Mouse (Mus musculus): ENCODE data around the gene Vars2. TPM values are rescaled to one million over a fixed set of nuclear protein-coding genes. Genes with fewer than 3 reads are reported as not detected.

Vars2 gene
- polyA plus RNA-seq, 1 experiment from 2014 or later = 22.8 TPM

- Histone ChIP-seq H3K27ac (ENCODE audit: low read length) (peak overlapping the region; percentile 49), H3K36me3 (ENCODE audit: control insufficient read depth, insufficient read depth, low read length) (no peaks in the 10 kb centered on the region), H3K9ac (ENCODE audit: low read depth, low read length) (no peak overlapping the region), H3K4me1 (ENCODE audit: control insufficient read depth, insufficient read depth, low read length) (peaks cover 55% of the 10 kb centered on the region), H3K9me3 (ENCODE audit: control insufficient read depth, low read length) (no peaks in the 10 kb centered on the region), H3K4me3 (ENCODE audit: low read length) (peak overlapping the region; percentile 15; the same call in 1 of the 2 replicates), H3K27me3 (replicated peaks; ENCODE audit: control insufficient read depth, insufficient read depth, low read length) (no peaks in the 10 kb centered on the region), H3K4me2 (ENCODE audit: low read depth, low read length) (peak overlapping the region; percentile 85; the same call in 1 of the 2 replicates)
- no peak for ATAC-seq
- WGBS = 35% methylated on average over 2 of the region's 2 CpGs
Observed at GRCm38 (mm10) chr17:35703065-35703464, 35.7 kb upstream of the Vars2 start.

- Histone ChIP-seq H3K27me3 (replicated peaks; ENCODE audit: control insufficient read depth, insufficient read depth, low read length) (no peaks in the 10 kb centered on the region), H3K36me3 (ENCODE audit: control insufficient read depth, insufficient read depth, low read length) (no peaks in the 10 kb centered on the region), H3K9ac (ENCODE audit: low read depth, low read length) (peak overlapping the region; percentile 77), H3K4me3 (ENCODE audit: low read length) (peak overlapping the region; percentile 67), H3K4me1 (ENCODE audit: control insufficient read depth, insufficient read depth, low read length) (peaks cover 60% of the 10 kb centered on the region), H3K27ac (ENCODE audit: low read length) (peak overlapping the region; percentile 97), H3K4me2 (ENCODE audit: low read depth, low read length) (peak overlapping the region; percentile 85), H3K9me3 (ENCODE audit: control insufficient read depth, low read length) (no peaks in the 10 kb centered on the region)
- 23% methylated on average over 4 of the region's 4 CpGs for WGBS
- no peak for ATAC-seq
Observed at GRCm38 (mm10) chr17:35702605-35703004, 35.2 kb upstream of the Vars2 start.

GRCm38 (mm10) chr17:35701978-35702461 lies 34.6 kb upstream of the Vars2 start:
- peak overlapping the region; percentile 77 for H3K9ac ChIP-seq (ENCODE audit: low read depth, low read length)
- 3% methylated on average over 16 of the region's 16 CpGs for WGBS
- H3K27ac ChIP-seq (ENCODE audit: low read length) = peak overlapping the region; percentile 97
- peaks cover 66% of the 10 kb centered on the region for H3K4me1 ChIP-seq (ENCODE audit: control insufficient read depth, insufficient read depth, low read length)
- no peaks in the 10 kb centered on the region for H3K27me3 ChIP-seq (replicated peaks; ENCODE audit: control insufficient read depth, insufficient read depth, low read length)
- peak; percentile 34 for ATAC-seq
- H3K4me3 ChIP-seq (ENCODE audit: low read length) = peak overlapping the region; percentile 67
- no peaks in the 10 kb centered on the region for H3K9me3 ChIP-seq (ENCODE audit: control insufficient read depth, low read length)
- no peaks in the 10 kb centered on the region for H3K36me3 ChIP-seq (ENCODE audit: control insufficient read depth, insufficient read depth, low read length)
- peak overlapping the region; percentile 85 for H3K4me2 ChIP-seq (ENCODE audit: low read depth, low read length)

- WGBS = 3% methylated on average over 16 of the region's 16 CpGs
Observed at GRCm38 (mm10) chr17:35701203-35701977, 34.0 kb upstream of the Vars2 start.

GRCm38 (mm10) chr17:35700371-35700961 lies 33.1 kb upstream of the Vars2 start:
- Histone ChIP-seq H3K36me3 (ENCODE audit: control insufficient read depth, insufficient read depth, low read length) (0 out of 2 replicates have a peak, but pooled peaks cover 1% of the 10 kb centered on the region), H3K9ac (ENCODE audit: low read depth, low read length) (peak overlapping the region; percentile 77), H3K27me3 (replicated peaks; ENCODE audit: control insufficient read depth, insufficient read depth, low read length) (no peaks in the 10 kb centered on the region), H3K4me3 (ENCODE audit: low read length) (peak overlapping the region; percentile 67), H3K27ac (ENCODE audit: low read length) (peak overlapping the region; percentile 97), H3K4me1 (ENCODE audit: control insufficient read depth, insufficient read depth, low read length) (peaks cover 68% of the 10 kb centered on the region), H3K9me3 (ENCODE audit: control insufficient read depth, low read length) (no peaks in the 10 kb centered on the region), H3K4me2 (ENCODE audit: low read depth, low read length) (peak overlapping the region; percentile 85)
- WGBS = under 1% methylated on average over 64 of the region's 66 CpGs
- ATAC-seq = peak; percentile 68

More at GRCm38 (mm10) chr17:35701203-35701977, 34.0 kb upstream of the Vars2 start:
- ATAC-seq = no peak
- H3K36me3 ChIP-seq (ENCODE audit: control insufficient read depth, insufficient read depth, low read length) = no peaks in the 10 kb centered on the region
- no peaks in the 10 kb centered on the region for H3K9me3 ChIP-seq (ENCODE audit: control insufficient read depth, low read length)
- H3K4me3 ChIP-seq (ENCODE audit: low read length) = peak overlapping the region; percentile 67
- H3K27ac ChIP-seq (ENCODE audit: low read length) = peak overlapping the region; percentile 97
- H3K27me3 ChIP-seq (replicated peaks; ENCODE audit: control insufficient read depth, insufficient read depth, low read length) = no peaks in the 10 kb centered on the region
- peaks cover 72% of the 10 kb centered on the region for H3K4me1 ChIP-seq (ENCODE audit: control insufficient read depth, insufficient read depth, low read length)
- peak overlapping the region; percentile 77 for H3K9ac ChIP-seq (ENCODE audit: low read depth, low read length)
- H3K4me2 ChIP-seq (ENCODE audit: low read depth, low read length) = peak overlapping the region; percentile 85

- ATAC-seq = peak; percentile 17
- Histone ChIP-seq H3K36me3 (ENCODE audit: control insufficient read depth, insufficient read depth, low read length) (0 out of 2 replicates have a peak, but pooled peaks cover 4% of the 10 kb centered on the region), H3K9ac (ENCODE audit: low read depth, low read length) (peak overlapping the region; percentile 77), H3K9me3 (ENCODE audit: control insufficient read depth, low read length) (no peaks in the 10 kb centered on the region), H3K4me3 (ENCODE audit: low read length) (peak overlapping the region; percentile 67), H3K4me1 (ENCODE audit: control insufficient read depth, insufficient read depth, low read length) (peaks cover 64% of the 10 kb centered on the region), H3K27me3 (replicated peaks; ENCODE audit: control insufficient read depth, insufficient read depth, low read length) (no peaks in the 10 kb centered on the region), H3K4me2 (ENCODE audit: low read depth, low read length) (peak overlapping the region; percentile 85), H3K27ac (ENCODE audit: low read length) (peak overlapping the region; percentile 97)
- WGBS = 2% methylated on average over 19 of the region's 19 CpGs
Observed at GRCm38 (mm10) chr17:35699919-35700318, 32.5 kb upstream of the Vars2 start.

GRCm38 (mm10) chr17:35698501-35698883 lies 31.1 kb upstream of the Vars2 start:
- Histone ChIP-seq H3K4me1 (ENCODE audit: control insufficient read depth, insufficient read depth, low read length) (peaks cover 49% of the 10 kb centered on the region), H3K9ac (ENCODE audit: low read depth, low read length) (peak overlapping the region; percentile 53; the same call in 1 of the 2 replicates), H3K27me3 (replicated peaks; ENCODE audit: control insufficient read depth, insufficient read depth, low read length) (no peaks in the 10 kb centered on the region), H3K4me2 (ENCODE audit: low read depth, low read length) (peak overlapping the region; percentile 80), H3K4me3 (ENCODE audit: low read length) (peak overlapping the region; percentile 44), H3K27ac (ENCODE audit: low read length) (peak overlapping the region; percentile 80), H3K9me3 (ENCODE audit: control insufficient read depth, low read length) (no peaks in the 10 kb centered on the region), H3K36me3 (ENCODE audit: control insufficient read depth, insufficient read depth, low read length) (peaks cover 6% of the 10 kb centered on the region; the same call in 1 of the 2 replicates)
- no peak for ATAC-seq
- WGBS = 31% methylated on average over 5 of the region's 5 CpGs

- Histone ChIP-seq H3K27me3 (replicated peaks; ENCODE audit: control insufficient read depth, insufficient read depth, low read length) (no peaks in the 10 kb centered on the region), H3K36me3 (ENCODE audit: control insufficient read depth, insufficient read depth, low read length) (peaks cover 12% of the 10 kb centered on the region; the same call in 1 of the 2 replicates), H3K4me3 (ENCODE audit: low read length) (peak overlapping the region; percentile 44), H3K9ac (ENCODE audit: low read depth, low read length) (peak overlapping the region; percentile 53), H3K4me1 (ENCODE audit: control insufficient read depth, insufficient read depth, low read length) (peaks cover 46% of the 10 kb centered on the region), H3K27ac (ENCODE audit: low read length) (peak overlapping the region; percentile 80), H3K9me3 (ENCODE audit: control insufficient read depth, low read length) (no peaks in the 10 kb centered on the region), H3K4me2 (ENCODE audit: low read depth, low read length) (peak overlapping the region; percentile 80)
- 4% methylated on average over 16 of the region's 16 CpGs for WGBS
- ATAC-seq = peak; percentile 61
Observed at GRCm38 (mm10) chr17:35697759-35698500, 30.5 kb upstream of the Vars2 start.

GRCm38 (mm10) chr17:35697429-35697758 lies 30.0 kb upstream of the Vars2 start:
- H3K9me3 ChIP-seq (ENCODE audit: control insufficient read depth, low read length) = no peaks in the 10 kb centered on the region
- H3K4me2 ChIP-seq (ENCODE audit: low read depth, low read length) = peak overlapping the region; percentile 80
- no peak for ATAC-seq
- H3K36me3 ChIP-seq (ENCODE audit: control insufficient read depth, insufficient read depth, low read length) = peaks cover 16% of the 10 kb centered on the region; the same call in 1 of the 2 replicates
- peaks cover 42% of the 10 kb centered on the region for H3K4me1 ChIP-seq (ENCODE audit: control insufficient read depth, insufficient read depth, low read length)
- peak overlapping the region; percentile 44 for H3K4me3 ChIP-seq (ENCODE audit: low read length)
- peak overlapping the region; percentile 80 for H3K27ac ChIP-seq (ENCODE audit: low read length)
- peak overlapping the region; percentile 53 for H3K9ac ChIP-seq (ENCODE audit: low read depth, low read length)
- H3K27me3 ChIP-seq (replicated peaks; ENCODE audit: control insufficient read depth, insufficient read depth, low read length) = no peaks in the 10 kb centered on the region
- 16% methylated on average over 1 of the region's 1 CpGs for WGBS
